Mouse (Mus musculus): ENCODE measurements around the gene Plce1. TPM values are rescaled to one million over a fixed set of nuclear protein-coding genes. Genes with fewer than 3 reads are reported as not detected.
A peak's percentile ranks its signal among the peaks of the same experiment; 100 is the strongest.

The Plce1 gene
- polyA plus RNA-seq, 1 experiment from 2014 or later: 6.1 TPM

DNA sequence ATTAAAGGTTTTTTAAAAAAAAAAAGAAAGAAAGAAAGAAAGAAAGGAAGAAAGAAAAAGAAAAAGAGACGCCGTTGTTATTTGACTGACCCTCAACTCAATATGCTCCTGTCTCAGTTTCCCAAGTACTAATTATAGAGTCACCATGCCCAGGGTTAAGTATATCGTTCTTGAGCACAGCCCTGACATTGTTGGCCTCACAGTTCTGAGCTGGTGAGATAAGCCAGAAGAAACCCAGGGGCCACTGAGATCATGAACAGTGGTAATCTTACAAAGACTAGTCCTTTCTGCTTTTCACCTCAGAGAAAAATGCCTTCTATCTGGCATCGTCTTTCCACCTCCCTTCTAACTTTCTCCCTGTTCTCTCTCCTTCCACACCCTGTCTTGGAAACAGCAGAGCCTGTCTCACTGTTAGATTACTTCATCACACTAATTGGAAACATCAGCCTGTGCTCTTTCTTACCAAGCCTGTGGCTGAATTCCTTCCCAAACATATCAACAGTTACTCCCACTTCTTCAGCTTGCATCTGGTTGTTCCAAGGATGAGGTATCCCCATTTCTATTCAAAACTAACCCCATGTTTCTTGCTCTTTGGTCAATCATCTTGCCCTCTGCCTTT lies 339.4 kb downstream of the Plce1 start:
- Histone ChIP-seq H3K27me3 (ENCODE audit: control insufficient read depth, insufficient read depth, low read length) (no peaks in the 10 kb centered on the region), H3K27ac (ENCODE audit: low read depth, low read length) (peak overlapping the region; percentile 84), H3K36me3 (ENCODE audit: control insufficient read depth, insufficient read depth, low read length) (peaks cover 4% of the 10 kb centered on the region; the same call in 1 of the 2 replicates), H3K9me3 (replicated peaks; ENCODE audit: control insufficient read depth, low read length) (no peaks in the 10 kb centered on the region), H3K4me2 (peak overlapping the region; percentile 25), H3K4me3 (ENCODE audit: low read depth, low read length) (no peak overlapping the region), H3K9ac (ENCODE audit: low read depth, low read length) (peak overlapping the region; percentile 17; the same call in 1 of the 2 replicates), H3K4me1 (ENCODE audit: control insufficient read depth, insufficient read depth, low read length) (peaks cover 4% of the 10 kb centered on the region)
- ATAC-seq (replicated peaks; ENCODE audit: insufficient number of reproducible peaks, low FRiP score, low TSS enrichment): peak; percentile 84
- 49% methylated on average over 4 of the region's 4 CpGs for WGBS (ENCODE audit: insufficient replicate concordance)

DNA sequence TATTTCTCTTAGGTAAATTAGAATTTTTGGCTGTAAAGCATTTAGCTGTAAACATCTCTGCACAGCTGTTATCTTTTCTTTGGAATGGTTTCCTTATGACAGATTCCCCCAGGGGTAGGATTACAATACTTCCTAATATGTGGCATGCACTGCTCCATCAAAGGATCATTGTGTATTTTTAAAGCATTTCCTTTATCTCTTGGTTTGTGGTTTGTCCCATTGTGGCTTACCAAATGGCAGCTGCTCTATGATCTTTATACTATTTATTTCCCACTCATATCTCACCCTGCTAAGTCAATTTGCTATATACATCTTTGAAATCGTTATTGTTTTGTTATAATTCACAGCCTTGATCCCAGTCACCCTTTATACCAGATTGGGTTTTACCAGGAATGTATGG lies 352.3 kb downstream of the Plce1 start:
- Histone ChIP-seq H3K27me3 (ENCODE audit: control insufficient read depth, insufficient read depth, low read length) (no peaks in the 10 kb centered on the region), H3K27ac (ENCODE audit: low read depth, low read length) (no peak overlapping the region), H3K9ac (ENCODE audit: low read depth, low read length) (no peak overlapping the region), H3K4me3 (ENCODE audit: low read depth, low read length) (no peak overlapping the region), H3K4me1 (ENCODE audit: control insufficient read depth, insufficient read depth, low read length) (no peaks in the 10 kb centered on the region), H3K9me3 (replicated peaks; ENCODE audit: control insufficient read depth, low read length) (no peaks in the 10 kb centered on the region), H3K36me3 (ENCODE audit: control insufficient read depth, insufficient read depth, low read length) (no peaks in the 10 kb centered on the region), H3K4me2 (no peak overlapping the region)
- WGBS (ENCODE audit: insufficient replicate concordance): 64% methylated on average over 1 of the region's 1 CpGs
- ATAC-seq (replicated peaks; ENCODE audit: insufficient number of reproducible peaks, low FRiP score, low TSS enrichment): no peak

Other genes starting within 250 kb of the Plce1 start
- 0.31 and 0.84 TPM in 2 replicates for gene Lgi1, start 216.6 kb upstream of the Plce1 start, polyA plus RNA-seq (2014; fragmentation: Nextera tagmentation; extraction: Ambion mirVana)
- 2.8 and 3.3 TPM in 2 replicates for gene Slc35g1, start 85.1 kb upstream of the Plce1 start, polyA plus RNA-seq (2014; fragmentation: Nextera tagmentation; extraction: Ambion mirVana)